Mouse (Mus musculus) frontal cortex, postnatal 10 days (tissue): Measurements from ENCODE around the gene Ctdsp2.

Experiments used
- DNase-seq, 2 experiments: peaks; one replicate each; pipeline ENCODE4 v3.0.0; 2022; ENCODE audit warnings: low spot score in 2 of 2, mixed read lengths in 1 of 2

Ctdsp2 gene

GRCm38 (mm10) chr10:126978277-126978994 is at the start of gene Ctdsp2:
Gene Ctdsp2, plus strand, starts transcription at chr10:126978717.
- peak; percentile 99 to 100 for DNase-seq

GRCm38 (mm10) chr10:126928819-126929206 is 49.7 kb upstream of the Ctdsp2 start:
- DNase-seq = no peak

- DNase-seq = no peak
These were observed 49.0 kb upstream of the Ctdsp2 start for GRCm38 (mm10) chr10:126929543-126929942.

- no peak for DNase-seq
These were observed 48.0 kb upstream of the Ctdsp2 start for GRCm38 (mm10) chr10:126930270-126931121.

GRCm38 (mm10) chr10:126931123-126931759 is 47.3 kb upstream of the Ctdsp2 start:
- DNase-seq = no peak

DNA sequence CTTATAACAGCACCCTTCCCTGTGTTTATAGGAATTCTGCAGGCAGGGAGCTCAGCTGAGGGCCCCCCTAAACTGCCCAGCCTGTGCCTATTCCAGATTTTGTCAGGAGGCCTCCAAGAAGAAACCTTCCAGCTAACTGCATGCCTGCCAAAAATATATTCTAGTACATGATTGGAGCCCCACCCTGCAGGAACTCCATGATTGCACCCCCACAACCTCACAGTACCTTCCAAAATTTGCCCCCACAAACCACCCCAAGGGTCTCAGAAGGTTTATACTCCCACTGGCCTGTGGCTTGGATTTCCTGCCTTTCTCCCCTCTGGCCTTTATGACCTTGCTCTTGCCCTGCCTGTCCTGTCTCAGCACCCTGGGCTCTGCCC is 46.8 kb upstream of the Ctdsp2 start:
- no peak for DNase-seq

GRCm38 (mm10) chr10:126934561-126934960 is 44.0 kb upstream of the Ctdsp2 start:
- DNase-seq = no peak

DNA sequence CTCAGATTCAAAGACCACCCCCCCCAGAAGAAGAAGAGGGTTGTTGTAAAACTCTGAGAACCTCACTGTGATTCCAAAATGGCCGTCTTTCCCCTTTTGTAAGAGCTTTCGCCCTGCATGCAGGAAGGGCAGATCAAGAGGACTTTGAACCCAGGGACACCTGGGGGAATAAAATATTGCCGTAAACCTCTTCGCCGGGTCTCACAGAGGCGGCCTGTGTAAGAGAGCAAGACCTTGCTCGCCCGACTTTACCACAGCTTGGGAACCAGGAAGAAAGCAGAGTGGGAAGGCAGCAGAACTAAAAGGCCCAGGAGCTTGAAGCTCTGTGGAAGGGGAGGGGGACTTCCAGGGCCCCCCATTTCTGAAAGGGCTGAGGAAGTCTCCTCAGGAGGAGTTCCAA is 43.4 kb upstream of the Ctdsp2 start:
- DNase-seq = no peak

DNA sequence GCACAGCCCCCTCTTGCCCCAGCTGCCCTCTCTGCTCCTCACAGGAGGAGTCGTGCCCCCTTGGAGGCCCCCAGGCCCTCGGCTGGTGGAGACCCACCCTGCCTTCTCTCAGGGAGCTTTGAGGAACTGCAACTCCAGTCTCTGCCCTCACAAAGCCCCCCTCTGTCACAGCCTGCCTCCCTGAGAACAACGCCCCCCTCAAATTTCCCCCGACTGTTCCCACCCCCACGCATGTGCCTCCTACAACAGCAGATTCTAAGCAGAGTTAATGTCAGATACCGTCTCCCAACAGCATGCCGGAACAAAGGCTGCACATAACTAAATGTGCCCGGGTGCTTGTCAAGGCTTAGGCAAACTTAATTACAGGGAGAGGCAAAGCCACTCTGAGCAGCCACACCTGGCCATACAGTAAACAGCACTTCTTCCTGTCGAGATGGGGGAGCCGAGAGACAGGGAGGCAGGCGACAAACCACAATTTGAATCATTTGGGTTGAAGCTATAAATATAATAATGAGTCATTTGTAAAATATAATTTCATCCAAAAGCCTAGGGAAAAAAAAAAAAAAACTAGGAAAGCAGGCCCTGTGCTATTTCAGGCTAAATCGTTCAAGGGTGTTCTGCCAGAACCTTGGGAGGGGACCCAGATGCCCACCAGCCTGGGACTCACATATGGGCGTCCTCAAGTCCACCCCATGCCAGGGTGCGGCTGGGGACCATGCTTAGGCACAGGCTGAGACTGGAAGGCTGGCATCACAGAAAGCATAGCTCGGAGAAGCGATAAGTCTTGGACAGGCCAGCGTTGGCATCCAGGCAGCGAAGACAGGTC is 42.7 kb upstream of the Ctdsp2 start:
- DNase-seq = peak in 1 of 2 experiments; percentile 55

DNA sequence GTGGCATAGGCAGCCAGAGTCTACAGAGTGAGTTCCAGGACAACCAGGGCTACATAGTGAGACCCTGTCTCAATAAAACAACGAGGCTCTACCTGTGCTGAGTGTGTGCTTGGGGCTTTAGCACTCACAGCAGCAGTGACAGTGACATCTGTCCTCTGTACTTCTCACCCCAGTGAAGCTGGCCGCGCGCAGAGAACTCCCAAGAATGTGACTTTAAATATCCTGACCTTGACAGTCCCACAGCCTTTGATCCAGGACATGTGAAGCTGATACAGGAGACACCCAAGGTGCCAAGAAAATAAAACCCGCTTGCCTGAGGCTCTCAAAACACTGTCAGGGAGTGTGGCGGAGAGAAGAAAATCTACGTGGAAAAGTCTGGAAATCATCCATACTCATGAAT is 37.6 kb upstream of the Ctdsp2 start:
- no peak for DNase-seq

DNA sequence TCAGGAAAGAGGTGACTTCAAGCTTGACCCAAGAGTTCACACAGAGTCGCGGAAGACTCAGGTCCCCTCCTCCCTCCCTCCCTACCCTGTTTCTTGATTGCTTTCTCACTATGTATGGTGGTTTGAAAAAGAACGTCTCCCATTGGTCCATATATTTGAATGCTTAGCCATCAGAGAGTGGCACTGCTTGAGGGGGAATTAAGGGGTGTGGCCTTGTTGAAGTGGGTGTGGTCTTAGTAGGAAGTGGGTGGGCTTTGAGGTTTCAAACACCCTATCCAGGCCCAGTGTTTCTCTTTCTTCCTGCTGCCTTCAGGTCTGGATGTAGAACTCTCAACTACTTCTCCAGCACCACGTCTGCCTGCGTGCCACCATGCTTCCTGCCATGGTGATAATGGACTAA is 33.0 kb upstream of the Ctdsp2 start:
- no peak for DNase-seq

DNA sequence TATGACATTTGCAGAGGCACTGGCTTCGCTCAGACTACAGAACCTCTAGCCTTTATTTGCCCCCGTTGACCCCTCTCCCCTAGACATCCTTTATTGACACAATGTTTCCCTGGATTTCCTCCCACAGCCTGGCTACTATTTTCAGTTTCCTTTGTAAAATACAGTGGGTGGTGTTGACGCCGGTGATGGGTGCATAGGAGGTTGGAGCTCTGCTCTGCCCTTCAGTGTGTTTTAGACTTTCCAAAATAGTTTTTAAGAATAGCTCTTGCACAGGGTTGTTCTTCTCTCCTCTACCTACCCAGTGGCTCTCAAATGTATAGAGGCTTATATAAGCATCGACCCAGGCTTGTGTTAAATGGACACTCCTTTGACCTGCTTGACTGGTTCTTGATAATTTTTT is 28.7 kb upstream of the Ctdsp2 start:
- no peak for DNase-seq

DNA sequence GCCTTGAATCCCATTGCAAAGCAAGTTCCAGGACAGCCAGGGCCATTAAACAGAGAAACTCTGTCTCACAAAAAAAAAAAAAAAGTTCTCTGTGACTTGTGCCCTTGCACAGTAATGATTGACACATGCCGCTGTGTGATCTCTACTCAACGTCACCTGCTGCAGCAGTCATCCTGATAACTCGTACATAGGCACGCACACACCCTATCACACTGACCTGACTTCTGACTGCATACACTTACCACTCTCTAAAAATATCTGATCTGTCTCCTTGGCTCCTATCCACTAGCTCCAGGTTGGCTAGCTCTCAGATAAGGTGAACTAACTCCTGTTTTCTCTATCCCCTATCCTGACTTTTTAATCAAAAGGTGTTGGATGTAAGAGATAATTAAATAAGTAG is 27.9 kb upstream of the Ctdsp2 start:
- DNase-seq = no peak

DNA sequence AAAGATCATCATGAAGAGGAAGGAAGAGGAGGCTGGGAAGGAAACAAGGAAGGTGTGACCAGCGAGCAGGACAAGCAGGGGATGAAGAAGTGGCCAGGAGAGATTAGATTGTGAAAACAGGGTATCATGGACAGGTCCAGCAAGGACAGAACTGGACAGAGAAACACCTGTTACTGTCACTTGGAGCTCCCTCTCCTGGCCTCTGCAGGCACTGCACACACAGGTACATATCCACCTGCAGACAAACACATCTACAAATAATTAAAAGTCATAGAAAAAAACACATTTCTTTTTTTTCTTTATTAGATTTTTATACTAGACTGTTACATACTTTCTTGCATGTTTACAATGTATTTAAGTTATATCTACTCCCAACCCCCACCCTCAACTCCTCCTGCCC is 26.1 kb upstream of the Ctdsp2 start:
- DNase-seq = no peak

GRCm38 (mm10) chr10:126953029-126953471 is 25.5 kb upstream of the Ctdsp2 start:
- no peak for DNase-seq

- DNase-seq = no peak
These were observed 21.7 kb upstream of the Ctdsp2 start for GRCm38 (mm10) chr10:126956692-126957358.

- peak; percentile 64 to 81 for DNase-seq
These were observed 21.0 kb upstream of the Ctdsp2 start for GRCm38 (mm10) chr10:126957359-126958107.

DNA sequence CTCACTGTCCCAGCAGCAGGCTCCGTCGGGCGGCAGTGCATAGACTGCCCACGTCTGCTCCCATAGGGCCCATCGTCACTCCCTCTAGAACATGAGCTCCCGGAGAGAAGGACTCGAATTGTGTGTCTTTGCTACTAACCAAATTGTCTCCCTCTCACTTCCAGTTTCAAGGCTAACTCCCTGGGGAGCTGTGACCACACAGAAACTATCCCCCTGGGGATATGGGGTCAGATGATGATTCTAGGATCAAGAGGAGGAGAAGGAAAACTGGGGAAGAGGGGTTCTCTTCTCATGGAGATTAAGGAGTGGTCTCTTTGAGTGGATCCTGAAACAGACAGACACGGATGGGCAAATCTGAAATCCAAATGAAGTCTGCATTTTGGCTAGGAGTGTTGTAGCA is 18.0 kb upstream of the Ctdsp2 start:
- DNase-seq = no peak

- DNase-seq = peak in 1 of 2 experiments; percentile 65
These were observed 16.8 kb upstream of the Ctdsp2 start for GRCm38 (mm10) chr10:126961757-126962156.

DNA sequence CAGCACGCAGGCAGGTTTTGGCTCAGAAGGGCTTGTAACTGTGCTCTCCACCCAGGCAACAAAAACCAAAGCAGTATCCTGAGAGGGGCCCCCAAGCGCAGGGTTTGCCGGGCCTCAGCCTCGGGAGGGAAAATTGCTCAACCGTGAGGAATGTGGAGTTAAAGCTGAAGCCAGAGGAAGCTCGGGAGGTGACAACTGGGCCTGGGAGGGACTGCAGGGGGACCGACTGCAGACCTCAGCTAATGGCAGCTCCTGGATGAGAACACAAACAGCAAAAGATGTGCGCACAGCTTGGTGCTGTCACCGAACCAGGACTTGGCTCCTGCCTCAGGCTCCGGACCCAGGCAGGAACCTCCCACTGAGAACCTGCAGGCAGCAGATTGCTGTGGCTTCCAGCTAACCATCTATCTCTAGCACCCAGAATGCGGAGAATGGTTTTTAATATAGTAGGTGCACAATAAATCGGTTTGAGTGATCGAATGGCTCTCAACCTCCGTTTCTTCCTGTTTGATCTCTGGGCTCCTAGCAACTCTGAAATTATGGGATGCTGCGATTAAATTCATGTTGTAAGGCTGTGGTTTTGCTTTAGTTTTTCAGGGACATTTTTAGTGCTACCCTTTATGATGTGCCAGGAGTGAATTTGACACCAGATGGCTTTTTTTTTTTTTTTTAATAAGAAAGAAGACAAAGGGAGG is 16.1 kb upstream of the Ctdsp2 start:
- DNase-seq = no peak
